Mouse (Mus musculus) cerebellum, adult 9-11 months (tissue): ENCODE measurements at regions not wholly inside any gene's neighbourhood (a gene's known extent, or its start where the extent isn't known, plus 50 kb on each side); places are given as distances from the start of the nearest gene placed in this dataset.

ENCODE experiments used
- DNase-seq: peaks from one replicate; pipeline ENCODE4 v3.0.0; 2022

GRCm38 (mm10) chr12:73445562-73445961, 100.6 kb downstream of the Tmem30b start:
- DNase-seq = no peak

GRCm38 (mm10) chr12:73445128-73445527, 101.1 kb downstream of the Tmem30b start:
- DNase-seq = no peak

GRCm38 (mm10) chr12:73441326-73441725, 104.9 kb downstream of the Tmem30b start:
- DNase-seq = no peak

GRCm38 (mm10) chr12:73434684-73435083, 111.5 kb downstream of the Tmem30b start:
- no peak for DNase-seq

- no peak for DNase-seq
These were observed 113.6 kb downstream of the Tmem30b start for GRCm38 (mm10) chr12:73432546-73432945.

GRCm38 (mm10) chr12:73428171-73428570, 118.0 kb downstream of the Tmem30b start:
- no peak for DNase-seq

GRCm38 (mm10) chr12:73424814-73425213, 121.4 kb downstream of the Tmem30b start:
- no peak for DNase-seq

GRCm38 (mm10) chr12:73417101-73417500, 129.1 kb downstream of the Tmem30b start:
- DNase-seq = no peak

GRCm38 (mm10) chr12:73416367-73416897, 129.8 kb downstream of the Tmem30b start:
- DNase-seq = no peak

GRCm38 (mm10) chr12:73415856-73416366, 129.3 kb downstream of the Slc38a6 start:
- no peak for DNase-seq

GRCm38 (mm10) chr12:73413439-73414196, 127.0 kb downstream of the Slc38a6 start:
- DNase-seq = no peak

- DNase-seq = no peak
These were observed 125.9 kb downstream of the Slc38a6 start for GRCm38 (mm10) chr12:73412500-73412899.

GRCm38 (mm10) chr12:73410924-73411323, 124.3 kb downstream of the Slc38a6 start:
- no peak for DNase-seq

GRCm38 (mm10) chr12:73409481-73410085, 123.0 kb downstream of the Slc38a6 start:
- no peak for DNase-seq

GRCm38 (mm10) chr12:73408614-73409013, 122.0 kb downstream of the Slc38a6 start:
- DNase-seq = peak; percentile 23

GRCm38 (mm10) chr12:73408165-73408564, 121.6 kb downstream of the Slc38a6 start:
- DNase-seq = no peak

GRCm38 (mm10) chr12:73406556-73407087, 120.0 kb downstream of the Slc38a6 start:
- no peak for DNase-seq

- no peak for DNase-seq
These were observed 119.0 kb downstream of the Slc38a6 start for GRCm38 (mm10) chr12:73405583-73405982.

GRCm38 (mm10) chr12:73405106-73405505, 118.5 kb downstream of the Slc38a6 start:
- DNase-seq = no peak

- no peak for DNase-seq
These were observed 117.4 kb downstream of the Slc38a6 start for GRCm38 (mm10) chr12:73403906-73404474.
